Mouse (Mus musculus) erythroblast, embryonic 14.5 days (primary cell): Measurements from ENCODE around the gene Itk.

Experiments used
- GATA1 ChIP-seq: IDR thresholded peaks from 2 replicates; pipeline ENCODE4 v1.6.1; 2012; ENCODE audit warnings: low read length, inconsistent platforms, mixed read lengths
- TAL1 ChIP-seq: IDR thresholded peaks from 3 replicates; pipeline ENCODE4 v1.6.1; 2012; ENCODE audit warnings: low read length, inconsistent platforms, mixed read lengths

- TF ChIP-seq GATA1: no peak
- no peak for TF ChIP-seq TAL1
These were observed 78.7 kb downstream of the Itk start for GRCm38 (mm10) chr11:46310647-46311063.
